Mouse (Mus musculus) MEL (cell line): ENCODE data around the gene Phykpl. TPM values are rescaled to one million over a fixed set of nuclear protein-coding genes. Genes with fewer than 3 reads are reported as not detected.
"Not testable (repeated sequence)": the region's sequence is repeated elsewhere in the genome, so short reads cannot be mapped to it uniquely, and the experiment has no call there.

ENCODE experiments used
- DNase-seq: peaks from one replicate; pipeline ENCODE4 v3.0.0; 2011; ENCODE audit warnings: low read depth, low spot score
- H3K27ac ChIP-seq: 2 replicates; pipeline ENCODE4 v1.5.1; 2012; ENCODE audit warnings: low read depth, mild to moderate bottlenecking, control low read depth, low read length, moderate library complexity; ENCODE audit not compliant: control insufficient read depth
- H3K27me3 ChIP-seq, 2 experiments: fragments of 150-350 bp in 1 of 2; sonication (generic) in 1 of 2; 2 replicates each; pipeline ENCODE4 v1.6.1; 2012; ENCODE audit warnings: low read length in 2 of 2, mild to moderate bottlenecking in 2 of 2, improper control_type of control experiment in 1 of 2, moderate library complexity in 1 of 2; ENCODE audit not compliant: insufficient read depth in 2 of 2, control insufficient read depth in 1 of 2
- H3K36me3 ChIP-seq, 2 experiments: 2 replicates each; pipeline ENCODE4 v1.6.1; 2012 to 2014; ENCODE audit warnings: low read length in 2 of 2, improper control_type of control experiment in 1 of 2, inconsistent platforms in 1 of 2, mild to moderate bottlenecking in 1 of 2; ENCODE audit not compliant: insufficient read depth in 2 of 2, control insufficient read depth in 1 of 2
- H3K4me1 ChIP-seq, 2 experiments: fragments of 150-350 bp in 1 of 2; sonication (generic) in 1 of 2; 2 replicates each; pipeline ENCODE4 v1.6.1; 2012; ENCODE audit warnings: low read length in 2 of 2, improper control_type of control experiment in 1 of 2, mild to moderate bottlenecking in 1 of 2; ENCODE audit not compliant: insufficient read depth in 2 of 2, control insufficient read depth in 1 of 2
- H3K4me3 ChIP-seq, 2 experiments: fragments of 150-350 bp in 1 of 2; sonication (generic) in 1 of 2; 2 replicates each; pipeline ENCODE4 v1.5.1; 2012; ENCODE audit warnings: low read depth in 2 of 2, low read length in 2 of 2, mild to moderate bottlenecking in 2 of 2, moderate library complexity in 2 of 2, control low read depth in 1 of 2, improper control_type of control experiment in 1 of 2; ENCODE audit not compliant: control insufficient read depth in 1 of 2, insufficient read depth in 1 of 2
- H3K79me2 ChIP-seq: 2 replicates; pipeline ENCODE4 v1.6.1; 2012; ENCODE audit warnings: mild to moderate bottlenecking, low read length, moderate library complexity; ENCODE audit not compliant: control insufficient read depth, poor library complexity, insufficient read depth
- H3K9ac ChIP-seq: 2 replicates; pipeline ENCODE4 v1.6.1; 2012; ENCODE audit warnings: low read depth, mild to moderate bottlenecking, control low read depth, low read length, moderate library complexity; ENCODE audit not compliant: control insufficient read depth, poor library complexity, severe bottlenecking
- H3K9me3 ChIP-seq: fragments of 150-350 bp; sonication (generic); replicated peaks from 2 replicates; pipeline ENCODE4 v1.6.1; 2012; ENCODE audit warnings: mild to moderate bottlenecking, low read length, improper control_type of control experiment, moderate library complexity; ENCODE audit not compliant: insufficient read depth
- BHLHE40 ChIP-seq: IDR thresholded peaks from 2 replicates; pipeline ENCODE4 v1.6.1; 2012; ENCODE audit warnings: low read depth, mild to moderate bottlenecking, inconsistent platforms, low read length, improper control_type of control experiment, borderline replicate concordance
- CHD1 ChIP-seq: IDR thresholded peaks from 2 replicates; pipeline ENCODE4 v1.6.1; 2012; ENCODE audit warnings: low read depth, mild to moderate bottlenecking, inconsistent platforms, low read length, improper control_type of control experiment
- EP300 ChIP-seq, 2 experiments: IDR thresholded peaks; 2 replicates each; pipeline ENCODE4 v1.6.1; 2011; ENCODE audit warnings: improper control_type of control experiment in 2 of 2, low read length in 2 of 2, low read depth in 1 of 2, mild to moderate bottlenecking in 1 of 2
- ETS1 ChIP-seq: IDR thresholded peaks from 2 replicates; pipeline ENCODE4 v1.6.1; 2012; ENCODE audit warnings: low read depth, mild to moderate bottlenecking, inconsistent platforms, low read length, improper control_type of control experiment, moderate library complexity
- GABPA ChIP-seq: IDR thresholded peaks from 2 replicates; pipeline ENCODE4 v1.6.1; 2012; ENCODE audit warnings: low read depth, mild to moderate bottlenecking, inconsistent platforms, low read length, improper control_type of control experiment, moderate library complexity
- GATA1 ChIP-seq: IDR thresholded peaks from 2 replicates; pipeline ENCODE4 v1.6.1; 2011; ENCODE audit warnings: low read depth, low read length, improper control_type of control experiment
- HCFC1 ChIP-seq: IDR thresholded peaks from 2 replicates; pipeline ENCODE4 v1.6.1; 2012; ENCODE audit warnings: low read depth, mild to moderate bottlenecking, inconsistent platforms, low read length, improper control_type of control experiment, moderate library complexity
- KAT2A ChIP-seq: conservative IDR thresholded peaks from 2 replicates; pipeline ENCODE4 v1.6.1; 2012; ENCODE audit warnings: low read depth, low read length, improper control_type of control experiment, inconsistent platforms
- MEF2A ChIP-seq: IDR thresholded peaks from 2 replicates; pipeline ENCODE4 v1.6.1; 2014; ENCODE audit warnings: low read depth, mild to moderate bottlenecking, inconsistent platforms, low read length, improper control_type of control experiment; ENCODE audit not compliant: poor library complexity, insufficient replicate concordance, severe bottlenecking; ENCODE audit errors: extremely low read depth
- MXI1 ChIP-seq: IDR thresholded peaks from 2 replicates; pipeline ENCODE4 v1.6.1; 2011; ENCODE audit warnings: mild to moderate bottlenecking, low read depth, low read length, improper control_type of control experiment
- MYC ChIP-seq: IDR thresholded peaks from 2 replicates; pipeline ENCODE4 v1.6.1; 2011; ENCODE audit warnings: low read depth, mild to moderate bottlenecking, low read length, improper control_type of control experiment, moderate library complexity
- NRF1 ChIP-seq: IDR thresholded peaks from 2 replicates; pipeline ENCODE4 v1.6.1; 2014; ENCODE audit warnings: low read depth, mild to moderate bottlenecking, inconsistent platforms, low read length, improper control_type of control experiment, moderate library complexity; ENCODE audit not compliant: poor library complexity, insufficient read depth, severe bottlenecking
- POLR2AphosphoS2 ChIP-seq: IDR thresholded peaks from 2 replicates; pipeline ENCODE4 v1.6.1; 2011; ENCODE audit warnings: low read length, improper control_type of control experiment
- POLR2AphosphoS5 ChIP-seq: IDR thresholded peaks from 2 replicates; pipeline ENCODE4 v1.6.1; 2012; ENCODE audit warnings: low read depth, borderline replicate concordance, mild to moderate bottlenecking, inconsistent platforms, low read length, moderate library complexity, mixed read lengths
- RAD21 ChIP-seq: IDR thresholded peaks from 2 replicates; pipeline ENCODE4 v1.6.1; 2011; ENCODE audit warnings: mild to moderate bottlenecking, low read depth, low read length, improper control_type of control experiment
- SIN3A ChIP-seq: IDR thresholded peaks from 2 replicates; pipeline ENCODE4 v1.6.1; 2012; ENCODE audit warnings: low read length, improper control_type of control experiment, inconsistent platforms
- SMC3 ChIP-seq: IDR thresholded peaks from 2 replicates; pipeline ENCODE4 v1.6.1; 2011; ENCODE audit warnings: low read depth, low read length, improper control_type of control experiment
- TBP ChIP-seq: IDR thresholded peaks from 2 replicates; pipeline ENCODE4 v1.8.0; 2011; ENCODE audit warnings: low read depth, low read length, improper control_type of control experiment
- TCF12 ChIP-seq: IDR thresholded peaks from 2 replicates; pipeline ENCODE4 v1.6.1; 2014; ENCODE audit warnings: low read depth, mild to moderate bottlenecking, inconsistent platforms, low read length, improper control_type of control experiment, moderate library complexity
- UBTF ChIP-seq: IDR thresholded peaks from 2 replicates; pipeline ENCODE4 v1.6.1; 2012; ENCODE audit warnings: low read depth, mild to moderate bottlenecking, inconsistent platforms, low read length, improper control_type of control experiment, moderate library complexity, borderline replicate concordance; ENCODE audit not compliant: insufficient read depth
- USF1 ChIP-seq: IDR thresholded peaks from 2 replicates; pipeline ENCODE4 v1.6.1; 2014; ENCODE audit warnings: low read depth, mild to moderate bottlenecking, inconsistent platforms, low read length, improper control_type of control experiment, moderate library complexity
- ZC3H11A ChIP-seq: IDR thresholded peaks from 2 replicates; pipeline ENCODE4 v1.6.1; 2012; ENCODE audit warnings: low read depth, mild to moderate bottlenecking, inconsistent platforms, low read length, improper control_type of control experiment
- ZKSCAN1 ChIP-seq: IDR thresholded peaks from 2 replicates; pipeline ENCODE4 v1.6.1; 2012; ENCODE audit warnings: low read depth, mild to moderate bottlenecking, inconsistent platforms, low read length, improper control_type of control experiment, moderate library complexity
- ZNF384 ChIP-seq: IDR thresholded peaks from 2 replicates; pipeline ENCODE4 v1.6.1; 2012; ENCODE audit warnings: low read depth, mild to moderate bottlenecking, inconsistent platforms, low read length, improper control_type of control experiment
- polyA plus RNA-seq, 2 experiments: library from polyadenylated mRNA; stranded (reverse) in 1 of 2; unstranded in 1 of 2; fragments of >175 nt in 1 of 2; fragments of >200 nt in 1 of 2; gene quantifications; 2 replicates each; pipeline versions ENCODE4 v1.2.1 to v1.2.4; 2012; ENCODE audit warnings: low replicate concordance in 2 of 2, low read depth in 1 of 2; ENCODE audit not compliant: insufficient read length in 2 of 2, insufficient read depth in 1 of 2, missing spikeins in 1 of 2
- total RNA-seq: library from RNA; depleted of rRNA; stranded (reverse); fragments of 300-350 nt; gene quantifications from 2 replicates; pipeline ENCODE4 v1.2.3, GENCODE M21; 2012

Phykpl gene
- total and polyA plus RNA-seq, 3 experiments = 22.7 to 23.0 TPM; not detected in 1

DNA sequence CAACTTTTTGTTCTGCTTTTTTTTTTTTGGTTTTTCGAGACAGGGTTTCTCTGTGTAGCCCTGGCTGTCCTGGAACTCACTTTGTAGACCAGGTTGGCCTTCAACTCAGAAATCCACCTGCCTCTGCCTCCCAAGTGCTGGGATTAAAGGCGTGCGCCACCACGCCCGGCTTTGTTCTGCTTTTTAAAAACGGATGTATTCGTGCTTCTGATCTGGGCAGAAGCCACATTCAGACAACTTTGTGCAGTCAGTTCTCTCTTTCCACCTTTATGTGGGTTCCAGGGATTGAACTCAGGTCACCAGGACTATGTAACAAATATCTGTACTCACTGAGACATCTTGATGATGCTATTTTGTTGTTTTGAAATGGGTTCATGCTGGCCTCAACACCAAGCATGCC is 48.6 kb downstream of the Phykpl start:
- peak; percentile 75 for DNase-seq
- Histone ChIP-seq H3K27ac (peak overlapping the region; percentile 2; the same call in 1 of the 2 replicates), H3K79me2 (peaks cover 36% of the 10 kb centered on the region), H3K36me3 (peaks cover 2 to 47% of the 10 kb centered on the region in 2 experiments; a peak in 2 of 4 replicates), H3K4me1 (peaks cover 12 to 54% of the 10 kb centered on the region in 2 experiments)
- H3K9me3 ChIP-seq, H3K27me3 ChIP-seq, H3K4me3 ChIP-seq, H3K9ac ChIP-seq: not testable (repeated sequence)
- TF ChIP-seq TBP = 0 out of 2 replicates have a peak, but pooled peaks have one; percentile 51
- 0 out of 2 replicates have a peak, but pooled peaks have one; percentile 29 for TF ChIP-seq MXI1
- 0 out of 4 replicates have a peak, but pooled peaks of 1 of the 2 experiments have one; percentile 19 for TF ChIP-seq EP300 (IDR thresholded peaks at IDR 0.05; ENCODE audit: low read depth in 1 of 2, low read length in 2 of 2)

DNA sequence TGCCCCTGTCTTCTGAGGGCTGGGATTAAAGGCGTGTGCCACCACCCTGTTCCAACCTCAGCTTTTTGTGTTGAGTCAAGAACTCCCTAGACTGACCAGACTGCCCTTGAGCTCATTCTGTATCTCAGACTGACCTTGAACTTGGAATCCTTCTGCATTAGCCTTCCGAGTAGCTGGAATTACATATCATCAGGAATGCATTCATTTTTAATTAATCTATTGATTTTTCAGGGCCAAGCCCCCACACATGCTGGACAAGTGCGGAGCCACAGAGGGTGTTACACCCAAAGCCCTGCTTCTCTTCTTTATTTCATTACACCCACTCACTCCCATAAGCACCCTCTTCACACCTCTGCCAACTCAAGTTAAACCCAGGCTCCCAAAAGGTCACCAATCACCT is 49.2 kb downstream of the Phykpl start:
- Histone ChIP-seq H3K4me3 (no peak overlapping the region), H3K9me3 (no peaks in the 10 kb centered on the region), H3K27ac (no peak overlapping the region), H3K36me3 (peaks cover 1 to 51% of the 10 kb centered on the region in 2 experiments; a peak in 2 of 4 replicates), H3K79me2 (peaks cover 36% of the 10 kb centered on the region), H3K4me1 (peaks cover 12 to 57% of the 10 kb centered on the region in 2 experiments), H3K9ac (no peak overlapping the region), H3K27me3 (no peaks in the 10 kb centered on the region)
- no peak for TF ChIP-seq KAT2A
- TF ChIP-seq MYC = no peak
- TF ChIP-seq ETS1 = no peak
- TF ChIP-seq SIN3A = no peak
- TF ChIP-seq ZKSCAN1 = no peak
- no peak for TF ChIP-seq POLR2AphosphoS2
- TF ChIP-seq MXI1 = no peak
- TF ChIP-seq USF1 = no peak
- TF ChIP-seq ZNF384 = no peak
- DNase-seq = no peak

DNA sequence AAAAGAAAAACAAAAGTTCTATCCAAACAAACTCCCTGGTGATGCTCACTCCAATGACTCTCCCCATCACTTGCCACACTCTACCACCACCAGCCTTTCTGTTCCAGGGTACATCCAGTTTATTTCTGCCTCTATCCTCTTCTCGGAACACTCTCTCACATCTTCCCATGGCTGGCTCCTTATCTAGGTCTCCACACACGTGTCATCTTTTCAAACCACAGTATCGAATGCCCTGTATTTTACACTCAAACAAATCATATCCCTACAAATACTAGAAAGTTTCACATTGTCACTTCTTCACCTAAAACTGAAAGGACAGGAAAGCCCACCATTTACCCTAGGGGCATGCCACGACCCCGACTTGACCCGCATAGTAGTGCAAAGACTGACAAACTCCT is 50.6 kb downstream of the Phykpl start:
- H3K36me3 ChIP-seq = peaks cover 0 to 42% of the 10 kb centered on the region in 2 experiments; a peak in 2 of 4 replicates
- DNase-seq = peak; percentile 67
- H3K27me3 ChIP-seq = no peaks in the 10 kb centered on the region
- H3K27ac ChIP-seq = peak overlapping the region; percentile 92
- H3K4me3 ChIP-seq = peak overlapping the region; percentile 69 to 84
- peaks cover 9 to 50% of the 10 kb centered on the region in 2 experiments for H3K4me1 ChIP-seq
- no peaks in the 10 kb centered on the region for H3K9me3 ChIP-seq
- H3K9ac ChIP-seq = peak overlapping the region; percentile 83
- peaks cover 34% of the 10 kb centered on the region for H3K79me2 ChIP-seq
- no peak for TF ChIP-seq HCFC1
- no peak for TF ChIP-seq ZC3H11A
- no peak for TF ChIP-seq MEF2A
- peak; percentile 62 for TF ChIP-seq GATA1
- no peak for TF ChIP-seq NRF1
- TF ChIP-seq CHD1 = no peak
- peak; percentile 75; the same call in 1 of the 2 replicates for TF ChIP-seq BHLHE40
- peak; percentile 84 for TF ChIP-seq MYC
- no peak for TF ChIP-seq RAD21
- TF ChIP-seq TCF12 = no peak
- no peak for TF ChIP-seq POLR2AphosphoS5
- TF ChIP-seq SMC3 = no peak
- no peak for TF ChIP-seq ZNF384
- TF ChIP-seq USF1 = peak; percentile 42; the same call in 1 of the 2 replicates
- no peak for TF ChIP-seq GABPA
- no peak for TF ChIP-seq UBTF
- no peak for TF ChIP-seq ZKSCAN1
